Mouse (Mus musculus): ENCODE results near the gene Ptrh1. TPM values are rescaled to one million over a fixed set of nuclear protein-coding genes. Genes with fewer than 3 reads are reported as not detected.

Gene Ptrh1
- 14.9 and 20.9 TPM in 2 replicates for total RNA-seq (2012; rRNA removed)

- Histone ChIP-seq H3K36me3 (ENCODE audit: control insufficient read depth, insufficient read depth, low read length, poor library complexity, severe bottlenecking) (peaks cover 3% of the 10 kb centered on the region; the same call in 1 of the 2 replicates), H3K4me3 (ENCODE audit: insufficient read depth in 1 of 2, low read depth in 1 of 2, low read length in 2 of 2, poor library complexity in 1 of 2, severe bottlenecking in 1 of 2) (peak within 1 kb of the TSS; percentile 62 to 99), H3K9ac (ENCODE audit: insufficient read depth, low read depth, low read length, poor library complexity, severe bottlenecking) (peak within 1 kb of the TSS; percentile 58), H3K27ac (ENCODE audit: insufficient read depth, low read depth, low read length, poor library complexity, severe bottlenecking) (no peak within 1 kb of the TSS), H3K9me3 (ENCODE audit: control insufficient read depth, insufficient read depth, low read depth, low read length) (no peaks in the 10 kb centered on the region), H3K4me1 (ENCODE audit: control insufficient read depth in 2 of 2, insufficient read depth in 2 of 2, low read length in 2 of 2, poor library complexity in 1 of 2) (peaks cover 5 to 16% of the 10 kb centered on the region in 2 experiments; a peak in 2 of 4 replicates)
- DNase-seq (ENCODE audit: low read depth, low spot score) = peak; percentile 98
- in situ Hi-C loops (cut with MboI; ENCODE audit: low sequenced_read_pairs in 2 of 2, unreplicated experiment in 2 of 2) = no loop called here
- TF ChIP-seq HCFC1 (IDR thresholded peaks at IDR 0.05; ENCODE audit: borderline replicate concordance, insufficient read depth, low read length) = peak; percentile 85
- TF ChIP-seq ZC3H11A (IDR thresholded peaks at IDR 0.05; ENCODE audit: borderline replicate concordance, low read depth, low read length) = no peak
Observed at GRCm38 (mm10) chr2:32775359-32776074, at the start of gene Ptrh1, which contains the start of gene Ttc16. Gene Ptrh1, plus strand, starts transcription at chr2:32775786. Gene Ttc16, minus strand, starts transcription at chr2:32775633.

- Histone ChIP-seq H3K27ac (ENCODE audit: insufficient read depth, low read depth, low read length, poor library complexity, severe bottlenecking) (no peak overlapping the region), H3K4me3 (ENCODE audit: insufficient read depth in 1 of 2, low read depth in 1 of 2, low read length in 2 of 2, poor library complexity in 1 of 2, severe bottlenecking in 1 of 2) (peak overlapping the region; percentile 32 to 56; a peak in 3 of 4 replicates), H3K36me3 (ENCODE audit: control insufficient read depth, insufficient read depth, low read length, poor library complexity, severe bottlenecking) (no peaks in the 10 kb centered on the region), H3K4me1 (ENCODE audit: control insufficient read depth in 2 of 2, insufficient read depth in 2 of 2, low read length in 2 of 2, poor library complexity in 1 of 2) (peaks cover 2 to 5% of the 10 kb centered on the region in 2 experiments; a peak in 2 of 4 replicates), H3K9me3 (ENCODE audit: control insufficient read depth, insufficient read depth, low read depth, low read length) (no peaks in the 10 kb centered on the region), H3K9ac (ENCODE audit: insufficient read depth, low read depth, low read length, poor library complexity, severe bottlenecking) (peak overlapping the region; percentile 58)
- peak; percentile 99 for DNase-seq (ENCODE audit: low read depth, low spot score)
- in situ Hi-C loops (cut with MboI; ENCODE audit: low sequenced_read_pairs in 2 of 2, unreplicated experiment in 2 of 2) = no loop called here
- TF ChIP-seq ZNF384 (IDR thresholded peaks at IDR 0.05; ENCODE audit: low read depth, low read length) = no peak
- TF ChIP-seq ZC3H11A (IDR thresholded peaks at IDR 0.05; ENCODE audit: borderline replicate concordance, low read depth, low read length) = no peak
- TF ChIP-seq MAFK (IDR thresholded peaks at IDR 0.05; ENCODE audit: insufficient read depth, low read depth, low read length) = no peak
- no peak for TF ChIP-seq HCFC1 (IDR thresholded peaks at IDR 0.05; ENCODE audit: borderline replicate concordance, insufficient read depth, low read length)
- no peak for TF ChIP-seq CHD2 (IDR thresholded peaks at IDR 0.05; ENCODE audit: low read depth, low read length)
Observed at GRCm38 (mm10) chr2:32727435-32727834, 48.2 kb upstream of the Ptrh1 start.

- H3K9ac ChIP-seq (ENCODE audit: insufficient read depth, low read depth, low read length, poor library complexity, severe bottlenecking) = 0 out of 2 replicates have a peak overlapping the region, but pooled peaks have one; percentile 4
- in situ Hi-C loops (cut with MboI; ENCODE audit: low sequenced_read_pairs in 2 of 2, unreplicated experiment in 2 of 2) = no loop called here
- H3K36me3 ChIP-seq (ENCODE audit: control insufficient read depth, insufficient read depth, low read length, poor library complexity, severe bottlenecking) = no peaks in the 10 kb centered on the region
- peaks cover 2 to 5% of the 10 kb centered on the region in 2 experiments; a peak in 2 of 4 replicates for H3K4me1 ChIP-seq (ENCODE audit: control insufficient read depth in 2 of 2, insufficient read depth in 2 of 2, low read length in 2 of 2, poor library complexity in 1 of 2)
- H3K27ac ChIP-seq (ENCODE audit: insufficient read depth, low read depth, low read length, poor library complexity, severe bottlenecking) = no peak overlapping the region
- no peak for DNase-seq (ENCODE audit: low read depth, low spot score)
- H3K9me3 ChIP-seq (ENCODE audit: control insufficient read depth, insufficient read depth, low read depth, low read length) = no peaks in the 10 kb centered on the region
- TF ChIP-seq ZC3H11A (IDR thresholded peaks at IDR 0.05; ENCODE audit: borderline replicate concordance, low read depth, low read length) = no peak
- TF ChIP-seq HCFC1 (IDR thresholded peaks at IDR 0.05; ENCODE audit: borderline replicate concordance, insufficient read depth, low read length) = no peak
- no peak for TF ChIP-seq MAFK (IDR thresholded peaks at IDR 0.05; ENCODE audit: insufficient read depth, low read depth, low read length)
- TF ChIP-seq ZNF384 (IDR thresholded peaks at IDR 0.05; ENCODE audit: low read depth, low read length) = no peak
- no peak for TF ChIP-seq CHD2 (IDR thresholded peaks at IDR 0.05; ENCODE audit: low read depth, low read length)
- no peak overlapping the region for H3K4me3 ChIP-seq (ENCODE audit: insufficient read depth in 1 of 2, low read depth in 1 of 2, low read length in 2 of 2, poor library complexity in 1 of 2, severe bottlenecking in 1 of 2)
Observed at GRCm38 (mm10) chr2:32728463-32728862, 47.1 kb upstream of the Ptrh1 start.

GRCm38 (mm10) chr2:32729547-32729946 lies 46.0 kb upstream of the Ptrh1 start:
- Histone ChIP-seq H3K4me3 (ENCODE audit: insufficient read depth in 1 of 2, low read depth in 1 of 2, low read length in 2 of 2, poor library complexity in 1 of 2, severe bottlenecking in 1 of 2) (no peak overlapping the region), H3K9ac (ENCODE audit: insufficient read depth, low read depth, low read length, poor library complexity, severe bottlenecking) (no peak overlapping the region)
- in situ Hi-C loops (cut with MboI; ENCODE audit: low sequenced_read_pairs in 2 of 2, unreplicated experiment in 2 of 2) = no loop called here

More at GRCm38 (mm10) chr2:32729547-32729946, 46.0 kb upstream of the Ptrh1 start:
- Histone ChIP-seq H3K36me3 (ENCODE audit: control insufficient read depth, insufficient read depth, low read length, poor library complexity, severe bottlenecking) (no peaks in the 10 kb centered on the region), H3K9me3 (ENCODE audit: control insufficient read depth, insufficient read depth, low read depth, low read length) (no peaks in the 10 kb centered on the region), H3K27ac (ENCODE audit: insufficient read depth, low read depth, low read length, poor library complexity, severe bottlenecking) (no peak overlapping the region), H3K4me1 (ENCODE audit: control insufficient read depth in 2 of 2, insufficient read depth in 2 of 2, low read length in 2 of 2, poor library complexity in 1 of 2) (peaks cover 2 to 5% of the 10 kb centered on the region in 2 experiments; a peak in 2 of 4 replicates)
- no peak for DNase-seq (ENCODE audit: low read depth, low spot score)
- TF ChIP-seq CHD2 (IDR thresholded peaks at IDR 0.05; ENCODE audit: low read depth, low read length) (no peak), MAFK (IDR thresholded peaks at IDR 0.05; ENCODE audit: insufficient read depth, low read depth, low read length) (no peak), ZC3H11A (IDR thresholded peaks at IDR 0.05; ENCODE audit: borderline replicate concordance, low read depth, low read length) (no peak)
